Mouse (Mus musculus) lung, embryonic 15.5 days (tissue): ENCODE measurements around the gene Ngdn. TPM values are rescaled to one million over a fixed set of nuclear protein-coding genes. Genes with fewer than 3 reads are reported as not detected.

ENCODE experiments used
- ATAC-seq: fragments of 200-750 bp; cut with Nextera tagmentation; 2 replicates; pipeline ENCODE4 v1.8.0; 2017; ENCODE audit warnings: moderate number of reproducible peaks, borderline replicate concordance; ENCODE audit not compliant: low FRiP score, low TSS enrichment; ENCODE audit errors: extremely low read depth
- H3K27ac ChIP-seq: fragments of 300-500 bp; sonication (generic); 2 replicates; pipeline ENCODE4 v1.5.1; 2015; ENCODE audit warnings: moderate library complexity, mild to moderate bottlenecking, inconsistent platforms
- H3K27me3 ChIP-seq: fragments of 300-500 bp; sonication (generic); 2 replicates; pipeline ENCODE4 v1.6.1; 2015; ENCODE audit warnings: inconsistent platforms
- H3K36me3 ChIP-seq: fragments of 300-500 bp; sonication (generic); 2 replicates; pipeline ENCODE4 v1.6.1; 2015; ENCODE audit warnings: inconsistent platforms
- H3K4me1 ChIP-seq: fragments of 300-500 bp; sonication (generic); 2 replicates; pipeline ENCODE4 v1.6.1; 2015; ENCODE audit warnings: inconsistent platforms
- H3K4me2 ChIP-seq: fragments of 300-500 bp; sonication (generic); 2 replicates; pipeline ENCODE4 v1.6.1; 2015; ENCODE audit warnings: inconsistent platforms, mild to moderate bottlenecking, moderate library complexity
- H3K4me3 ChIP-seq: fragments of 300-500 bp; sonication (generic); 2 replicates; pipeline ENCODE4 v1.5.1; 2015; ENCODE audit warnings: mild to moderate bottlenecking, inconsistent platforms
- H3K9ac ChIP-seq: fragments of 300-500 bp; sonication (generic); 2 replicates; pipeline ENCODE4 v1.6.1; 2015; ENCODE audit warnings: inconsistent platforms
- H3K9me3 ChIP-seq: fragments of 300-500 bp; sonication (generic); 2 replicates; pipeline ENCODE4 v1.6.1; 2016; ENCODE audit warnings: inconsistent platforms
- WGBS: fragments of 180-500 bp; shearing (Covaris S2); methylation state at CpG from one replicate; pipeline ENCODE4 v1.1.7; 2015; 5-methylcytosine and 5-hydroxymethylcytosine counted together
- microRNA counts: library from miRNA; unstranded; fragments of <30 nt; microRNA quantifications from one replicate; lab custom pipeline; 2016
- microRNA-seq: library from miRNA; unstranded; fragments of <30 nt; microRNA quantifications from one replicate; pipeline ENCODE4, GENCODE M21; 2016
- polyA plus RNA-seq: library from polyadenylated mRNA; unstranded; fragments of >200 nt; fragmentation: Nextera tagmentation; extraction: Ambion mirVana; gene quantifications from 2 replicates; pipeline ENCODE4 v1.2.1, GENCODE M21; 2015

Ngdn gene
- polyA plus RNA-seq, 1 experiment from 2014 or later: 81.3 TPM

GRCm38 (mm10) chr14:55064481-55065370, 49.5 kb downstream of the Ngdn start:
- Histone ChIP-seq H3K9me3 (no peaks in the 10 kb centered on the region), H3K4me1 (peaks cover 13% of the 10 kb centered on the region), H3K27me3 (no peaks in the 10 kb centered on the region), H3K9ac (no peak overlapping the region), H3K36me3 (no peaks in the 10 kb centered on the region), H3K4me3 (no peak overlapping the region), H3K4me2 (no peak overlapping the region), H3K27ac (no peak overlapping the region)
- 68% methylated on average over 35 of the region's 35 CpGs for WGBS
- no peak for ATAC-seq

DNA sequence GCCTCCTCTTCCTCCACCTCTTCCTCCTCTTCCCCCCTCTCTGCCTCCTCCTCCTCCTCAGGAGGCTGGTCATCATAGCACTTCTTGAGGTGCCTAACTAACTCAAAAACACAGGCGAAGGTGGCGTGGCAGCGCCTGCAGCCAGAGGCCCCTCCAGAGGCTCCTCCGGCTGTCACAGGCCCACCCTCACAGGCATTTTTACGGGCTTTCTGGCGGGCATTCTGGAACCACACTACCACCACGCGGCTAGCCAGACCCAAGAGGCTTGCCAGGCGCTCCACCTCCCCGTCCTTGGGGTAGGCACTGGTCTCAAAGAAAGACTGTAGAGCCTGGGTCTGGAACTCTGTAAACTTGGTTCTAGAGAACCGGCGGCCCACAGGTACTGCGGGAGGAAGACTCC, 50.1 kb downstream of the Ngdn start:
- Histone ChIP-seq H3K4me1 (peaks cover 13% of the 10 kb centered on the region), H3K27me3 (no peaks in the 10 kb centered on the region), H3K4me2 (no peak overlapping the region), H3K36me3 (no peaks in the 10 kb centered on the region), H3K27ac (no peak overlapping the region), H3K9ac (no peak overlapping the region), H3K9me3 (no peaks in the 10 kb centered on the region), H3K4me3 (no peak overlapping the region)
- ATAC-seq: no peak
- WGBS: 88% methylated on average over 13 of the region's 13 CpGs

DNA sequence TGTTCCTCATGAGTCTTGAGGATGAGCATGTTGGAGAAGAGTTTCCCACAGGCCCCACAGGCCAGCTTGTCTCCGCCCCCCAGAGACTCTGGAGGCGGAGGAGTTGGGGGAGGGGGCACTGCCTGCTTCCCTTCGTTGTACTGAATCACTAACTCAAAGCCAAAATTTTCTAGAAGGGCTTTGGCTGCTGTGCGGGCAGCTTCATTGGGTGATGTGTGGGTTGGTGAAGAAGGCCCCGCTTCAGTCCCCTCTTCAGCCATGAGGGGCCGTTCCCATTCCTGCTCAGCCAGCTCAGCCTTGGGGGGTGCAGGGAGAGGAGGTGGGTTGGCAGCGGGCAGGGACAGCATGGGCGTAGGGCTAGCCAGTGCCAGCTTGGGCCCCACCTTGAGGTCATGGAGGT, 50.8 kb downstream of the Ngdn start:
- no peak for ATAC-seq
- Histone ChIP-seq H3K4me3 (no peak overlapping the region), H3K36me3 (no peaks in the 10 kb centered on the region), H3K4me1 (peaks cover 9% of the 10 kb centered on the region), H3K9me3 (no peaks in the 10 kb centered on the region), H3K9ac (no peak overlapping the region), H3K4me2 (no peak overlapping the region), H3K27ac (no peak overlapping the region), H3K27me3 (no peaks in the 10 kb centered on the region)
- WGBS: 83% methylated on average over 8 of the region's 8 CpGs

GRCm38 (mm10) chr14:55071756-55072155, 56.5 kb downstream of the Ngdn start:
- no peak overlapping the region for H3K4me3 ChIP-seq
- peaks cover 1% of the 10 kb centered on the region; the same call in 1 of the 2 replicates for H3K27me3 ChIP-seq
- no peak for ATAC-seq
- WGBS: 24% methylated on average over 19 of the region's 19 CpGs
- H3K9me3 ChIP-seq: no peaks in the 10 kb centered on the region
- H3K4me2 ChIP-seq: no peak overlapping the region
- no peaks in the 10 kb centered on the region for H3K36me3 ChIP-seq
- H3K9ac ChIP-seq: no peak overlapping the region
- no peak overlapping the region for H3K27ac ChIP-seq
- H3K4me1 ChIP-seq: no peaks in the 10 kb centered on the region

MicroRNA genes within 50 kb of the gene (microRNA counts, 519-probe panel; counts per million panel counts)
- microRNA mmu-miR-208b (lab: Ali Mortazavi, UCI): 2,215 counts per million, percentile 29 among the panel's probes with 10 or more counts

Small RNA genes lying within 50 kb of the gene (microRNA-seq; reads per million reads assigned to microRNA genes)
- gene Mir208b: 937 reads per million, percentile 75 among the genes with 10 or more reads in this experiment

Other genes starting within 250 kb of the Ngdn start
- gene Slc7a8, start 233.5 kb upstream of the Ngdn start, polyA plus RNA-seq: 1.4 and 1.8 TPM in 2 replicates
- not detected in 2 replicates for gene Rnf212b, start 201.3 kb upstream of the Ngdn start, polyA plus RNA-seq
- 10.0 and 11.4 TPM in 2 replicates for gene Homez, start 144.5 kb upstream of the Ngdn start, polyA plus RNA-seq
- 1.1 and 1.6 TPM in 2 replicates for gene Ppp1r3e, start 137.9 kb upstream of the Ngdn start, polyA plus RNA-seq
- 3.0 and 3.1 TPM in 2 replicates for gene Bcl2l2, start 132.1 kb upstream of the Ngdn start, polyA plus RNA-seq
- gene Gm20521, start 132.0 kb upstream of the Ngdn start, polyA plus RNA-seq: not detected in 2 replicates
- 102 and 109 TPM in 2 replicates for gene Pabpn1, start 123.0 kb upstream of the Ngdn start, polyA plus RNA-seq
- gene Slc22a17, start 102.3 kb upstream of the Ngdn start, polyA plus RNA-seq: 32.5 and 34.1 TPM in 2 replicates
- gene Efs, start 89.3 kb upstream of the Ngdn start, polyA plus RNA-seq: 26.5 and 29.1 TPM in 2 replicates
- 0.19 TPM in 1 of 2 replicates, not detected in the other for gene Il25, start 82.8 kb upstream of the Ngdn start, polyA plus RNA-seq
- 0.95 and 1.0 TPM in 2 replicates for gene Cmtm5, start 79.2 kb upstream of the Ngdn start, polyA plus RNA-seq
- gene Myh6, start 48.5 kb upstream of the Ngdn start, polyA plus RNA-seq: 70.4 and 166 TPM in 2 replicates
- not detected in 2 replicates for gene Gm17428, start 38.5 kb upstream of the Ngdn start, polyA plus RNA-seq
- gene Myh7, start 20.8 kb upstream of the Ngdn start, polyA plus RNA-seq: 29.1 and 71.2 TPM in 2 replicates
- 4.2 and 4.3 TPM in 2 replicates for gene Zfhx2, start 76.9 kb downstream of the Ngdn start, polyA plus RNA-seq
- gene Thtpa, start 79.3 kb downstream of the Ngdn start, polyA plus RNA-seq: 22.0 and 22.9 TPM in 2 replicates
- 17.2 and 18.9 TPM in 2 replicates for gene Ap1g2, start 91.1 kb downstream of the Ngdn start, polyA plus RNA-seq
- 0.33 and 0.37 TPM in 2 replicates for gene Jph4, start 101.5 kb downstream of the Ngdn start, polyA plus RNA-seq
- not detected in 2 replicates for gene Dhrs2, start 206.6 kb downstream of the Ngdn start, polyA plus RNA-seq